Mouse (Mus musculus): ENCODE results near the gene Spaca4. TPM values are rescaled to one million over a fixed set of nuclear protein-coding genes. Genes with fewer than 3 reads are reported as not detected.

Spaca4 gene
- polyA plus RNA-seq (2012; fragmentation: generic; extraction: Trizol): not detected

GRCm38 (mm10) chr7:45725713-45726112, at the start of gene Spaca4:
Gene Spaca4 (minus strand): TSS chr7:45725813.
- no peaks in the 10 kb centered on the region for H3K27me3 ChIP-seq (ENCODE audit: control insufficient read depth, insufficient read depth, insufficient read length)
- H3ac ChIP-seq (ENCODE audit: control insufficient read depth, insufficient read length): no peak within 1 kb of the TSS
- TF ChIP-seq TCF12 (IDR thresholded peaks at IDR 0.05; ENCODE audit: insufficient read depth, poor library complexity, severe bottlenecking): no peak
- no peak for TF ChIP-seq MAX (IDR thresholded peaks at IDR 0.05; ENCODE audit: low read depth)
- no peaks in the 10 kb centered on the region for H3K79me2 ChIP-seq (ENCODE audit: control insufficient read depth, insufficient read depth)
- H3K36me3 ChIP-seq (ENCODE audit: control insufficient read depth, insufficient read depth): no peaks in the 10 kb centered on the region
- H3K4me2 ChIP-seq (ENCODE audit: low read depth): no peak within 1 kb of the TSS
- no peak within 1 kb of the TSS for H3K4me3 ChIP-seq

GRCm38 (mm10) chr7:45775237-45775636, 49.6 kb upstream of the Spaca4 start:
- Histone ChIP-seq H3K4me2 (ENCODE audit: low read depth) (no peak overlapping the region), H3K79me2 (ENCODE audit: control insufficient read depth, insufficient read depth) (no peaks in the 10 kb centered on the region), H3K27me3 (ENCODE audit: control insufficient read depth, insufficient read depth, insufficient read length) (peaks cover 18% of the 10 kb centered on the region), H3K36me3 (ENCODE audit: control insufficient read depth, insufficient read depth) (no peaks in the 10 kb centered on the region), H3K4me3 (no peak overlapping the region), H3ac (ENCODE audit: control insufficient read depth, insufficient read length) (no peak overlapping the region)
- TF ChIP-seq TCF12 (IDR thresholded peaks at IDR 0.05; ENCODE audit: insufficient read depth, poor library complexity, severe bottlenecking): no peak
- no peak for TF ChIP-seq CEBPB (IDR thresholded peaks at IDR 0.05; ENCODE audit: insufficient read depth, poor library complexity, severe bottlenecking)
- TF ChIP-seq REST (IDR thresholded peaks at IDR 0.05; ENCODE audit: insufficient read depth, insufficient read length): no peak
- TF ChIP-seq POLR2AphosphoS2 (IDR thresholded peaks at IDR 0.05; ENCODE audit: insufficient read length, low read depth): no peak
- TF ChIP-seq TCF3 (IDR thresholded peaks at IDR 0.05; ENCODE audit: insufficient read length, low read depth): no peak
- no peak for TF ChIP-seq USF1 (IDR thresholded peaks at IDR 0.05; ENCODE audit: low read depth)
- TF ChIP-seq MAX (IDR thresholded peaks at IDR 0.05; ENCODE audit: low read depth): no peak
- no peak for TF ChIP-seq POLR2A (IDR thresholded peaks at IDR 0.05; ENCODE audit: insufficient read length, low read depth)
- no peak for TF ChIP-seq MYOG (IDR thresholded peaks at IDR 0.05; ENCODE audit: control insufficient read depth in 1 of 3, insufficient read depth in 1 of 3, insufficient read length in 2 of 3, low read depth in 2 of 3)
- no peak for TF ChIP-seq SRF (IDR thresholded peaks at IDR 0.05; ENCODE audit: control insufficient read depth, insufficient read length, low read depth)
- TF ChIP-seq MYOD1 (IDR thresholded peaks at IDR 0.05; ENCODE audit: control insufficient read depth in 1 of 3, insufficient read length in 2 of 3, low read depth in 2 of 3): no peak
- TF ChIP-seq E2F4 (IDR thresholded peaks at IDR 0.05; ENCODE audit: insufficient read depth): no peak

GRCm38 (mm10) chr7:45771101-45771500, 45.5 kb upstream of the Spaca4 start:
- H3K36me3 ChIP-seq (ENCODE audit: control insufficient read depth, insufficient read depth): no peaks in the 10 kb centered on the region
- H3K27me3 ChIP-seq (ENCODE audit: control insufficient read depth, insufficient read depth, insufficient read length): peaks cover 18% of the 10 kb centered on the region
- no peak overlapping the region for H3K4me3 ChIP-seq
- H3K4me2 ChIP-seq (ENCODE audit: low read depth): peak overlapping the region; percentile 21
- no peak overlapping the region for H3ac ChIP-seq (ENCODE audit: control insufficient read depth, insufficient read length)
- TF ChIP-seq POLR2A (IDR thresholded peaks at IDR 0.05; ENCODE audit: insufficient read length, low read depth) (no peak), MYOG (IDR thresholded peaks at IDR 0.05; ENCODE audit: control insufficient read depth in 1 of 3, insufficient read depth in 1 of 3, insufficient read length in 2 of 3, low read depth in 2 of 3) (peak in 1 of 3 experiments; percentile 63), MYOD1 (IDR thresholded peaks at IDR 0.05; ENCODE audit: control insufficient read depth in 1 of 3, insufficient read length in 2 of 3, low read depth in 2 of 3) (peak in 2 of 3 experiments; percentile 10 to 68), TCF12 (IDR thresholded peaks at IDR 0.05; ENCODE audit: insufficient read depth, poor library complexity, severe bottlenecking) (no peak)
- H3K79me2 ChIP-seq (ENCODE audit: control insufficient read depth, insufficient read depth): no peaks in the 10 kb centered on the region

- H3ac ChIP-seq (ENCODE audit: control insufficient read depth, insufficient read length): no peak overlapping the region
- peak overlapping the region; percentile 21 for H3K4me2 ChIP-seq (ENCODE audit: low read depth)
These were observed 44.9 kb upstream of the Spaca4 start for GRCm38 (mm10) chr7:45770427-45771082.

GRCm38 (mm10) chr7:45767500-45767899, 41.9 kb upstream of the Spaca4 start:
- Histone ChIP-seq H3K27me3 (ENCODE audit: control insufficient read depth, insufficient read depth, insufficient read length) (no peaks in the 10 kb centered on the region), H3K4me3 (no peak overlapping the region), H3ac (ENCODE audit: control insufficient read depth, insufficient read length) (no peak overlapping the region), H3K79me2 (ENCODE audit: control insufficient read depth, insufficient read depth) (no peaks in the 10 kb centered on the region), H3K36me3 (ENCODE audit: control insufficient read depth, insufficient read depth) (no peaks in the 10 kb centered on the region), H3K4me2 (ENCODE audit: low read depth) (no peak overlapping the region)
- TF ChIP-seq SRF (IDR thresholded peaks at IDR 0.05; ENCODE audit: control insufficient read depth, insufficient read length, low read depth) (no peak), TCF12 (IDR thresholded peaks at IDR 0.05; ENCODE audit: insufficient read depth, poor library complexity, severe bottlenecking) (no peak), POLR2A (IDR thresholded peaks at IDR 0.05; ENCODE audit: insufficient read length, low read depth) (no peak), MYOG (IDR thresholded peaks at IDR 0.05; ENCODE audit: control insufficient read depth in 1 of 3, insufficient read depth in 1 of 3, insufficient read length in 2 of 3, low read depth in 2 of 3) (no peak), USF1 (IDR thresholded peaks at IDR 0.05; ENCODE audit: low read depth) (no peak), MAX (IDR thresholded peaks at IDR 0.05; ENCODE audit: low read depth) (no peak), E2F4 (IDR thresholded peaks at IDR 0.05; ENCODE audit: insufficient read depth) (no peak)

More at GRCm38 (mm10) chr7:45770427-45771082, 44.9 kb upstream of the Spaca4 start:
- Histone ChIP-seq H3K79me2 (ENCODE audit: control insufficient read depth, insufficient read depth) (no peaks in the 10 kb centered on the region), H3K4me3 (no peak overlapping the region), H3K27me3 (ENCODE audit: control insufficient read depth, insufficient read depth, insufficient read length) (peaks cover 18% of the 10 kb centered on the region), H3K36me3 (ENCODE audit: control insufficient read depth, insufficient read depth) (no peaks in the 10 kb centered on the region)
- TF ChIP-seq MAX (IDR thresholded peaks at IDR 0.05; ENCODE audit: low read depth) (no peak), REST (IDR thresholded peaks at IDR 0.05; ENCODE audit: insufficient read depth, insufficient read length) (no peak), POLR2A (IDR thresholded peaks at IDR 0.05; ENCODE audit: insufficient read length, low read depth) (no peak), SRF (IDR thresholded peaks at IDR 0.05; ENCODE audit: control insufficient read depth, insufficient read length, low read depth) (no peak), TCF12 (IDR thresholded peaks at IDR 0.05; ENCODE audit: insufficient read depth, poor library complexity, severe bottlenecking) (no peak), POLR2AphosphoS2 (IDR thresholded peaks at IDR 0.05; ENCODE audit: insufficient read length, low read depth) (no peak), USF1 (IDR thresholded peaks at IDR 0.05; ENCODE audit: low read depth) (no peak), MYOD1 (IDR thresholded peaks at IDR 0.05; ENCODE audit: control insufficient read depth in 1 of 3, insufficient read length in 2 of 3, low read depth in 2 of 3) (no peak), CEBPB (IDR thresholded peaks at IDR 0.05; ENCODE audit: insufficient read depth, poor library complexity, severe bottlenecking) (no peak)

Data from myocyte (in vitro differentiated cells).